Comparison of ENCODE assay signal across 8 mouse cellular contexts in genomic region chr4:109979461-109980320, GRCm38 (mm10). TPM values are rescaled to one million over a fixed set of nuclear protein-coding genes. Genes with fewer than 3 reads are reported as not detected.
DNase-seq lines count a peak whose midpoint lies in the region; ATAC-seq and TF ChIP-seq lines count a peak whose summit lies in the region.

No protein-coding gene starts in this region.

- no peak for TF ChIP-seq CTCF in gastrocnemius, adult 2 months (IDR thresholded peaks at IDR 0.05)
- no peak for TF ChIP-seq CTCF in testis, adult 2 months (IDR thresholded peaks at IDR 0.05; ENCODE audit: control insufficient read depth, insufficient read depth, insufficient replicate concordance, low read depth, low read length)

- 0 out of 2 replicates have a peak overlapping the region, but pooled peaks have one; percentile 19 for H3K4me3 ChIP-seq in gastrocnemius, adult 2 months
- peak overlapping the region; percentile 77 for H3K4me3 ChIP-seq in testis, adult 2 months (ENCODE audit: control insufficient read depth, low read depth, low read length)
- H3K4me3 ChIP-seq in liver, embryonic 13.5 days (replicated peaks): peak overlapping the region; percentile 19; the same call in 1 of the 2 replicates

- 2% methylated on average over 66 of the region's 66 CpGs for WGBS in liver, embryonic 13.5 days (ENCODE audit: insufficient replicate concordance)

- no peak overlapping the region for H3K27ac ChIP-seq in gastrocnemius, adult 2 months
- no peak overlapping the region for H3K27ac ChIP-seq in testis, adult 2 months (ENCODE audit: control insufficient read depth, insufficient read depth, low read depth, low read length)
- no peak overlapping the region for H3K27ac ChIP-seq in liver, embryonic 13.5 days

- no peak for DNase-seq in gastrocnemius, adult 2 months
- DNase-seq in gastrocnemius, adult 18-20 months (ENCODE audit: low spot score): no peak
- DNase-seq in testis, postnatal 10 days (ENCODE audit: low spot score): no peak
- no peak for DNase-seq in liver, embryonic 13.5 days
- no peak for DNase-seq in cerebellum, adult 11 months
- no peak for DNase-seq in thymus, postnatal 4 days
- DNase-seq in lung, postnatal 10 days: no peak

- ATAC-seq in liver, embryonic 13.5 days (ENCODE audit: low read depth): no peak

- H3K4me1 ChIP-seq in testis, adult 2 months (ENCODE audit: control insufficient read depth, insufficient read depth, low read length): peaks cover 65% of the 10 kb centered on the region
- peaks cover 28% of the 10 kb centered on the region for H3K4me1 ChIP-seq in liver, embryonic 13.5 days (replicated peaks)

- peaks cover 8% of the 10 kb centered on the region for H3K27me3 ChIP-seq in testis, adult 2 months (ENCODE audit: control insufficient read depth, insufficient read depth, low read length)
- peaks cover 100% of the 10 kb centered on the region for H3K27me3 ChIP-seq in liver, embryonic 13.5 days

- H3K9me3 ChIP-seq in liver, embryonic 13.5 days (replicated peaks): no peaks in the 10 kb centered on the region

- H3K9ac ChIP-seq in liver, embryonic 13.5 days: no peak overlapping the region

- intact Hi-C loops in gastrocnemius, adult 2 months (cut with DNase I): no loop called here

- TF ChIP-seq POLR2A in testis, adult 2 months (IDR thresholded peaks at IDR 0.05; ENCODE audit: control insufficient read depth, low read depth, low read length): no peak

- no peaks in the 10 kb centered on the region for H3K36me3 ChIP-seq in testis, adult 2 months (ENCODE audit: control insufficient read depth, insufficient read depth, low read length)
- H3K36me3 ChIP-seq in liver, embryonic 13.5 days: no peaks in the 10 kb centered on the region

- no peak overlapping the region for H3K4me2 ChIP-seq in liver, embryonic 13.5 days

RNA-seq across cellular contexts. Expression of gene Dmrta2, which starts 1.8 kb away (rescaled TPM):
- total RNA-seq in gastrocnemius, adult 2 months (2021): under 1 TPM in 1 of 2 experiments, not detected in 1; 0.08 TPM
- under 1 TPM; 0.07 TPM for total RNA-seq in gastrocnemius, adult 18-20 months (2021)
- polyA plus RNA-seq in testis, adult 2 months (2012; rRNA removed): 3.8 and 6.3 TPM in 2 replicates
- polyA plus RNA-seq in liver, embryonic 13.5 days (2015; fragmentation: Nextera tagmentation; extraction: Ambion mirVana): not detected in 2 replicates

Comparison
In these comparisons a context has a peak if more than half of its experiments do, and no peak if none do; other contexts are left out.
1. H3K4me3 ChIP-seq: peak in every context shown above with its lines; median percentile 77 in testis, adult 2 months; 19 in gastrocnemius, adult 2 months; 19 in liver, embryonic 13.5 days.